8 mouse cellular contexts compared by ENCODE assay signal in the genomic region with DNA sequence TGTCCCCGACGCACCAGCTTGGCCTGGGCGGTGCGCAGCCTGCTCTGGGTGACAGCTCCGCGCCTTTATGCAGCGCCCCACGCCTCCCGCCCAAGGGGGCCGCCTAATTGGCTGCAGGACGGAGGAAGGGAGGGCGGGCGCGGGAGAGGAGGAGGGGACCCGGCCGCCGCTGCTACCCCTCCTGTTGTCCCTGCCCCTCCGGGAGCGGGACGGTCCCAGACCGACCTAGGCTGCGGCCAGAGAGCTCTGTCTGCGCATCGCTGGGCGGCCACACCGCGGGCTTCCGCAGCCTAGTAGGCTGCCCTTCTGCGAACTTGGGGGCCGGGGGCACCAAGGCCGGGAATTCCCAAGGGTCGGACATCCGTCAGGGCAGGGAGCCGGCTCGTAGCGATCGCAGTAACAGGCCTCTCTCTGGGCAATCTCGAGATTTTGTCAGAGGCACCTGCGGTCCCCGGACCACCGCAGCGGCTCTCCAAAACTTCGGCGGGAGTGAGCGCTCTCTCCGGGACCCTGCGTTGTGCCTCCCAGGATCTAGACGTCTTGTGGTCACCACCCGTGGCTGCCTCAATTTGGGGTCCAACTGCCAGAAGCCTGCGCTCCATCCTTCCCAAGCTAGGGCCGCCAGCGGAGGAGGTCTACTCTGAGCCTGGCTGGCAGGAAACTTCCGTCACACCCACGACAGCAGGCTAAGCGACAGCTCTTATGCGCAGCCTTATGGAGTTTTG. TPM values are rescaled to one million over a fixed set of nuclear protein-coding genes. Genes with fewer than 3 reads are reported as not detected.
DNase-seq lines count a peak whose midpoint lies in the region; ATAC-seq and TF ChIP-seq lines count a peak whose summit lies in the region.

A gene (minus strand): TSS at position 81 of the 725 bp plus-strand sequence.

- peak; percentile 65 for ATAC-seq in heart, embryonic 12.5 days (ENCODE audit: insufficient number of reproducible peaks, low FRiP score)
- ATAC-seq in kidney, postnatal 0 days (replicated peaks; ENCODE audit: low FRiP score, low read depth), result peak; percentile 77
- peak; percentile 90 for ATAC-seq in midbrain, embryonic 11.5 days (ENCODE audit: low FRiP score)

- no peaks in the 10 kb centered on the region for H3K9me3 ChIP-seq in heart, embryonic 12.5 days (replicated peaks)
- no peaks in the 10 kb centered on the region for H3K9me3 ChIP-seq in kidney, postnatal 0 days (replicated peaks; ENCODE audit: low read length)
- H3K9me3 ChIP-seq in midbrain, embryonic 11.5 days (ENCODE audit: control insufficient read depth, low read length), result no peaks in the 10 kb centered on the region

- 1% methylated on average over 56 of the region's 56 CpGs for whole genome bisulfite sequencing in heart, embryonic 12.5 days
- under 1% methylated on average over 50 of the region's 56 CpGs for WGBS in kidney, postnatal 0 days
- WGBS in midbrain, embryonic 11.5 days, result under 1% methylated on average over 53 of the region's 56 CpGs

- H3K4me1 ChIP-seq in heart, embryonic 12.5 days (replicated peaks), result peaks cover 11% of the 10 kb centered on the region
- H3K4me1 ChIP-seq in kidney, postnatal 0 days (replicated peaks; ENCODE audit: insufficient read depth, low read length), result peaks cover 8% of the 10 kb centered on the region; the same call in 1 of the 2 replicates
- peaks cover 11% of the 10 kb centered on the region; the same call in 1 of the 2 replicates for H3K4me1 ChIP-seq in midbrain, embryonic 11.5 days (ENCODE audit: control insufficient read depth, insufficient read depth, low read length)

- no peak within 1 kb of the TSS for H3K27ac ChIP-seq in heart, embryonic 12.5 days (ENCODE audit: poor library complexity, severe bottlenecking)
- H3K27ac ChIP-seq in kidney, postnatal 0 days, result no peak within 1 kb of the TSS
- H3K27ac ChIP-seq in midbrain, embryonic 11.5 days (ENCODE audit: low read depth, low read length), result no peak within 1 kb of the TSS

- H3K4me3 ChIP-seq in heart, embryonic 12.5 days, result peak within 1 kb of the TSS; percentile 57
- H3K4me3 ChIP-seq in kidney, postnatal 0 days (replicated peaks; ENCODE audit: low read depth, low read length), result peak within 1 kb of the TSS; percentile 59
- H3K4me3 ChIP-seq in midbrain, embryonic 11.5 days (ENCODE audit: low read depth, low read length), result peak within 1 kb of the TSS; percentile 46

- H3K4me2 ChIP-seq in heart, embryonic 12.5 days, result peak within 1 kb of the TSS; percentile 93
- H3K4me2 ChIP-seq in kidney, postnatal 0 days (ENCODE audit: low read length), result peak within 1 kb of the TSS; percentile 96
- peak within 1 kb of the TSS; percentile 81 for H3K4me2 ChIP-seq in midbrain, embryonic 11.5 days

- TF ChIP-seq CTCF in kidney, postnatal 0 days (IDR thresholded peaks at IDR 0.05; ENCODE audit: low read depth), result no peak

- H3K36me3 ChIP-seq in heart, embryonic 12.5 days, result no peaks in the 10 kb centered on the region
- H3K36me3 ChIP-seq in kidney, postnatal 0 days (ENCODE audit: insufficient read depth, low read length), result no peaks in the 10 kb centered on the region
- H3K36me3 ChIP-seq in midbrain, embryonic 11.5 days (ENCODE audit: control insufficient read depth, insufficient read depth, low read length), result no peaks in the 10 kb centered on the region

- DNase-seq in ovary, adult 18-20 months (ENCODE audit: low spot score), result peak; percentile 62
- no peak for DNase-seq in ovary, postnatal 10 days (ENCODE audit: low spot score)
- peak; percentile 64 for DNase-seq in embryo, embryonic 9.5 days (ENCODE audit: extremely low spot score)
- peak; percentile 66 for DNase-seq in kidney, postnatal 0 days (ENCODE audit: low spot score)
- DNase-seq in midbrain, embryonic 11.5 days (ENCODE audit: low spot score, missing footprints), result peak; percentile 96
- peak; percentile 24 for DNase-seq in urinary bladder, postnatal 25 days (ENCODE audit: low spot score)
- no peak for DNase-seq in thymus, postnatal 0 days (ENCODE audit: low spot score)

- peaks cover 60% of the 10 kb centered on the region for H3K27me3 ChIP-seq in heart, embryonic 12.5 days (replicated peaks)
- peaks cover 11% of the 10 kb centered on the region for H3K27me3 ChIP-seq in kidney, postnatal 0 days (ENCODE audit: insufficient read depth, low read length)
- peaks cover 51% of the 10 kb centered on the region for H3K27me3 ChIP-seq in midbrain, embryonic 11.5 days (ENCODE audit: control insufficient read depth, insufficient read depth, low read length)

- peak within 1 kb of the TSS; percentile 56 for H3K9ac ChIP-seq in heart, embryonic 12.5 days
- H3K9ac ChIP-seq in kidney, postnatal 0 days (ENCODE audit: low read depth, low read length), result peak within 1 kb of the TSS; percentile 41
- H3K9ac ChIP-seq in midbrain, embryonic 11.5 days (ENCODE audit: low read length), result peak within 1 kb of the TSS; percentile 45; the same call in 1 of the 2 replicates

RNA-seq across cellular contexts. Expression of the gene that starts here (rescaled TPM):
- polyA plus RNA-seq in heart, embryonic 12.5 days (2016; fragmentation: Nextera tagmentation; extraction: Ambion mirVana), result 0.69 and 0.74 TPM in 2 replicates
- polyA plus RNA-seq in kidney, postnatal 0 days (2015; fragmentation: Nextera tagmentation; extraction: Ambion mirVana), result 47.0 and 54.1 TPM in 2 replicates
- 0.41 and 0.72 TPM in 2 replicates for polyA plus RNA-seq in midbrain, embryonic 11.5 days (2014; fragmentation: Nextera tagmentation; extraction: Ambion mirVana)
- polyA plus RNA-seq in thymus, postnatal 0 days (2015; fragmentation: Nextera tagmentation; extraction: Ambion mirVana), result 2.6 and 2.9 TPM in 2 replicates

Comparison
In these comparisons a context has a peak if more than half of its experiments do, and no peak if none do; other contexts are left out.
1. RNA of the gene that starts here (polyA plus RNA-seq): 47.0 to 54.1 TPM in kidney, postnatal 0 days; 2.6 to 2.9 TPM in thymus, postnatal 0 days, 0.69 to 0.74 TPM in heart, embryonic 12.5 days and 0.41 to 0.72 TPM in midbrain, embryonic 11.5 days; every median in the first group is over 10 times any median in the second.
2. DNase-seq: peak in ovary, adult 18-20 months (single experiment), embryo, embryonic 9.5 days (single experiment), kidney, postnatal 0 days (single experiment) and urinary bladder, postnatal 25 days (single experiment); none in ovary, postnatal 10 days (single experiment) and thymus, postnatal 0 days (single experiment).
3. Peak in ATAC-seq, H3K4me3 ChIP-seq, H3K9ac ChIP-seq and H3K4me2 ChIP-seq in heart, embryonic 12.5 days; RNA of the gene not detected or under 1 TPM.
4. Peak in DNase-seq, ATAC-seq, H3K4me3 ChIP-seq, H3K9ac ChIP-seq and H3K4me2 ChIP-seq in midbrain, embryonic 11.5 days; RNA of the gene not detected or under 1 TPM.
5. Peak in every context shown above with its lines, with median percentiles within 50 percentile points of each other: ATAC-seq, H3K4me2 ChIP-seq, H3K4me3 ChIP-seq and H3K9ac ChIP-seq.